Mouse (Mus musculus) left cerebral cortex, adult 11 months (tissue): ENCODE results near the gene BC107364.
"Not testable (repeated sequence)": the region's sequence is repeated elsewhere in the genome, so short reads cannot be mapped to it uniquely, and the experiment has no call there.

Experiments
- DNase-seq: peaks from one replicate; pipeline ENCODE4 v3.0.0; 2022; ENCODE audit warnings: low spot score

The BC107364 gene

GRCm38 (mm10) chr3:96451181-96451737, 847 bp downstream of the BC107364 start:
- DNase-seq, result not testable (repeated sequence)

GRCm38 (mm10) chr3:96450586-96450896, 1.6 kb downstream of the BC107364 start:
- not testable (repeated sequence) for DNase-seq

- not testable (repeated sequence) for DNase-seq
Measured at GRCm38 (mm10) chr3:96449762-96450585, 2.1 kb downstream of the BC107364 start.

GRCm38 (mm10) chr3:96445436-96445835, 6.7 kb downstream of the BC107364 start:
- DNase-seq, result no peak

GRCm38 (mm10) chr3:96440578-96440977, 11.5 kb downstream of the BC107364 start:
- DNase-seq, result peak; percentile 50

GRCm38 (mm10) chr3:96435557-96436091, 16.5 kb downstream of the BC107364 start:
- DNase-seq, result no peak

GRCm38 (mm10) chr3:96432207-96432606, 19.9 kb downstream of the BC107364 start:
- DNase-seq, result no peak

- DNase-seq, result no peak
Measured at GRCm38 (mm10) chr3:96429819-96430132, 22.3 kb downstream of the BC107364 start.

GRCm38 (mm10) chr3:96428941-96429818, 22.9 kb downstream of the BC107364 start:
- DNase-seq, result no peak

- no peak for DNase-seq
Measured at GRCm38 (mm10) chr3:96427761-96428462, 24.2 kb downstream of the BC107364 start.

- DNase-seq, result no peak
Measured at GRCm38 (mm10) chr3:96427311-96427710, 24.8 kb downstream of the BC107364 start.

GRCm38 (mm10) chr3:96426268-96426667, 25.8 kb downstream of the BC107364 start:
- no peak for DNase-seq

GRCm38 (mm10) chr3:96424447-96424846, 27.7 kb downstream of the BC107364 start:
- not testable (repeated sequence) for DNase-seq

- DNase-seq, result no peak
Measured at GRCm38 (mm10) chr3:96423889-96424288, 28.2 kb downstream of the BC107364 start.

- no peak for DNase-seq
Measured at GRCm38 (mm10) chr3:96420796-96421195, 31.3 kb downstream of the BC107364 start.

- DNase-seq, result not testable (repeated sequence)
Measured at GRCm38 (mm10) chr3:96418902-96419301, 33.2 kb downstream of the BC107364 start.

- DNase-seq, result no peak
Measured at GRCm38 (mm10) chr3:96417850-96418815, 34.0 kb downstream of the BC107364 start.

GRCm38 (mm10) chr3:96416595-96416994, 35.5 kb downstream of the BC107364 start:
- no peak for DNase-seq

- DNase-seq, result no peak
Measured at GRCm38 (mm10) chr3:96416056-96416455, 36.0 kb downstream of the BC107364 start.

GRCm38 (mm10) chr3:96414951-96415327, 37.2 kb downstream of the BC107364 start:
- no peak for DNase-seq
